Mouse (Mus musculus) olfactory bulb, adult 2 months (tissue): ENCODE measurements around the gene Shank2. TPM values are rescaled to one million over a fixed set of nuclear protein-coding genes. Genes with fewer than 3 reads are reported as not detected.
A peak's percentile ranks its signal among the peaks of the same experiment; 100 is the strongest.

Experiments used
- H3K27ac ChIP-seq: fragments of 200-500 bp; 2 replicates; pipeline ENCODE4 v1.5.1; 2012; ENCODE audit warnings: low read depth, low read length; ENCODE audit not compliant: insufficient read depth
- H3K4me1 ChIP-seq: fragments of 200-500 bp; 2 replicates; pipeline ENCODE4 v1.6.1; 2012; ENCODE audit warnings: low read length; ENCODE audit not compliant: control insufficient read depth, insufficient read depth
- H3K4me3 ChIP-seq: fragments of 200-500 bp; 2 replicates; pipeline ENCODE4 v1.5.1; 2012; ENCODE audit warnings: mild to moderate bottlenecking, low read depth, low read length, moderate library complexity; ENCODE audit not compliant: insufficient read depth
- CTCF ChIP-seq: fragments of 200-500 bp; IDR thresholded peaks from 2 replicates; pipeline ENCODE4 v1.5.1; 2012; ENCODE audit warnings: low read depth, mild to moderate bottlenecking, low read length, moderate library complexity; ENCODE audit not compliant: insufficient read depth
- POLR2A ChIP-seq: fragments of 200-500 bp; IDR thresholded peaks from 2 replicates; pipeline ENCODE4 v1.6.1; 2012; ENCODE audit warnings: mild to moderate bottlenecking, low read depth, low read length, moderate library complexity; ENCODE audit not compliant: insufficient read depth
- WGBS: fragments of 180-500 bp; shearing (Covaris S2); methylation state at CpG from one replicate; pipeline ENCODE4 v1.1.7; 2018; 5-methylcytosine and 5-hydroxymethylcytosine counted together
- polyA plus RNA-seq: library from polyadenylated mRNA; stranded (reverse); fragments of >200 nt; gene quantifications from 2 replicates; pipeline ENCODE4 v1.2.4, GENCODE M21; 2012; ENCODE audit warnings: low replicate concordance; ENCODE audit not compliant: missing spikeins, insufficient read depth, insufficient read length

Shank2 gene
- polyA plus RNA-seq, 1 experiment = 53.3 TPM

GRCm38 (mm10) chr7:144108141-144108540 lies 106.4 kb downstream of the Shank2 start:
- WGBS = 90% methylated on average over 5 of the region's 5 CpGs
- H3K4me1 ChIP-seq = peaks cover 21% of the 10 kb centered on the region
- H3K27ac ChIP-seq = no peak overlapping the region
- TF ChIP-seq POLR2A = no peak
- TF ChIP-seq CTCF = no peak
- H3K4me3 ChIP-seq = no peak overlapping the region

- no peak overlapping the region for H3K27ac ChIP-seq
Measured at GRCm38 (mm10) chr7:144111026-144111604, 109.4 kb downstream of the Shank2 start.

GRCm38 (mm10) chr7:144111981-144112380 lies 110.3 kb downstream of the Shank2 start:
- TF ChIP-seq CTCF (no peak), POLR2A (no peak)
- 85% methylated on average over 3 of the region's 3 CpGs for WGBS
- Histone ChIP-seq H3K4me3 (no peak overlapping the region), H3K4me1 (peaks cover 11% of the 10 kb centered on the region), H3K27ac (no peak overlapping the region)

More at GRCm38 (mm10) chr7:144111026-144111604, 109.4 kb downstream of the Shank2 start:
- Histone ChIP-seq H3K4me1 (peaks cover 16% of the 10 kb centered on the region), H3K4me3 (no peak overlapping the region)
- TF ChIP-seq CTCF = no peak
- no peak for TF ChIP-seq POLR2A
- WGBS = 75% methylated on average over 4 of the region's 4 CpGs

- H3K4me1 ChIP-seq = peaks cover 7% of the 10 kb centered on the region
- WGBS = 79% methylated on average over 3 of the region's 3 CpGs
- no peak overlapping the region for H3K4me3 ChIP-seq
- no peak for TF ChIP-seq CTCF
- no peak for TF ChIP-seq POLR2A
- H3K27ac ChIP-seq = no peak overlapping the region
Measured at GRCm38 (mm10) chr7:144114230-144114629, 112.5 kb downstream of the Shank2 start.

GRCm38 (mm10) chr7:144119562-144119961 lies 117.8 kb downstream of the Shank2 start:
- Histone ChIP-seq H3K4me1 (no peaks in the 10 kb centered on the region), H3K27ac (no peak overlapping the region), H3K4me3 (no peak overlapping the region)
- 100% methylated on average over 1 of the region's 1 CpGs for WGBS
- no peak for TF ChIP-seq CTCF
- TF ChIP-seq POLR2A = no peak

GRCm38 (mm10) chr7:144132699-144133387 lies 131.1 kb downstream of the Shank2 start:
- 50% methylated on average over 22 of the region's 22 CpGs for WGBS
- Histone ChIP-seq H3K27ac (no peak overlapping the region), H3K4me3 (peak overlapping the region; percentile 17; the same call in 1 of the 2 replicates), H3K4me1 (peaks cover 8% of the 10 kb centered on the region)
- no peak for TF ChIP-seq CTCF
- TF ChIP-seq POLR2A = no peak

GRCm38 (mm10) chr7:144133388-144133998 lies 131.8 kb downstream of the Shank2 start:
- no peak overlapping the region for H3K4me3 ChIP-seq
- 12% methylated on average over 9 of the region's 9 CpGs for WGBS
- H3K27ac ChIP-seq = no peak overlapping the region
- TF ChIP-seq POLR2A = no peak
- no peak for TF ChIP-seq CTCF
- peaks cover 8% of the 10 kb centered on the region for H3K4me1 ChIP-seq

- no peak overlapping the region for H3K27ac ChIP-seq
- no peak for TF ChIP-seq POLR2A
- TF ChIP-seq CTCF = no peak
- no peak overlapping the region for H3K4me3 ChIP-seq
- peaks cover 8% of the 10 kb centered on the region for H3K4me1 ChIP-seq
- 94% methylated on average over 11 of the region's 11 CpGs for WGBS
Measured at GRCm38 (mm10) chr7:144134699-144135098, 133.0 kb downstream of the Shank2 start.

- Histone ChIP-seq H3K4me3 (no peak overlapping the region), H3K4me1 (peaks cover 6% of the 10 kb centered on the region), H3K27ac (no peak overlapping the region)
- TF ChIP-seq CTCF (no peak), POLR2A (no peak)
- 89% methylated on average over 2 of the region's 2 CpGs for WGBS
Measured at GRCm38 (mm10) chr7:144137827-144138226, 136.1 kb downstream of the Shank2 start.
